Mouse (Mus musculus) intestine, embryonic 16.5 days (tissue): ENCODE measurements around the gene Oaz1. TPM values are rescaled to one million over a fixed set of nuclear protein-coding genes. Genes with fewer than 3 reads are reported as not detected.
A peak's percentile ranks its signal among the peaks of the same experiment; 100 is the strongest.

Source experiments
- ATAC-seq: fragments of 200-750 bp; cut with Nextera tagmentation; 2 replicates; pipeline ENCODE4 v1.8.0; 2017; ENCODE audit warnings: moderate TSS enrichment, moderate library complexity
- H3K27ac ChIP-seq: fragments of 300-500 bp; sonication (generic); 2 replicates; pipeline ENCODE4 v1.5.1; 2014; ENCODE audit warnings: mild to moderate bottlenecking, low read length
- H3K27me3 ChIP-seq: fragments of 300-500 bp; sonication (generic); replicated peaks from 2 replicates; pipeline ENCODE4 v1.6.1; 2014; ENCODE audit warnings: low read length, control low read depth, mixed read lengths; ENCODE audit not compliant: control insufficient read depth, insufficient read depth
- H3K36me3 ChIP-seq: fragments of 300-500 bp; sonication (generic); 2 replicates; pipeline ENCODE4 v1.6.1; 2014; ENCODE audit warnings: low read length, control low read depth; ENCODE audit not compliant: control insufficient read depth, insufficient read depth
- H3K4me1 ChIP-seq: fragments of 300-500 bp; sonication (generic); 2 replicates; pipeline ENCODE4 v1.6.1; 2014; ENCODE audit warnings: low read length, control low read depth, mixed read lengths; ENCODE audit not compliant: control insufficient read depth, insufficient read depth
- H3K4me2 ChIP-seq: fragments of 300-500 bp; sonication (generic); 2 replicates; pipeline ENCODE4 v1.6.1; 2014; ENCODE audit warnings: low read depth, low read length, control low read depth
- H3K4me3 ChIP-seq: fragments of 300-500 bp; sonication (generic); 2 replicates; pipeline ENCODE4 v1.5.1; 2014; ENCODE audit warnings: mild to moderate bottlenecking, low read length
- H3K9ac ChIP-seq: fragments of 300-500 bp; sonication (generic); 2 replicates; pipeline ENCODE4 v1.6.1; 2014; ENCODE audit warnings: low read depth, low read length
- H3K9me3 ChIP-seq: fragments of 300-500 bp; sonication (generic); 2 replicates; pipeline ENCODE4 v1.6.1; 2016; ENCODE audit warnings: low read length, control low read depth; ENCODE audit not compliant: control insufficient read depth
- WGBS: fragments of 180-500 bp; shearing (Covaris S2); extraction: QIAGEN DNeasy Blood & Tissue Kit; methylation state at CpG from one replicate; pipeline ENCODE4 v1.1.7; 2014; 5-methylcytosine and 5-hydroxymethylcytosine counted together
- microRNA counts: library from miRNA; unstranded; fragments of <30 nt; microRNA quantifications from one replicate; lab custom pipeline; 2016
- microRNA-seq: library from miRNA; unstranded; fragments of <30 nt; microRNA quantifications from one replicate; pipeline ENCODE4, GENCODE M21; 2016
- polyA plus RNA-seq: library from polyadenylated mRNA; unstranded; fragments of >200 nt; fragmentation: Nextera tagmentation; extraction: Ambion mirVana; gene quantifications from 2 replicates; pipeline ENCODE4 v1.2.1, GENCODE M21; 2015

Oaz1 gene
- polyA plus RNA-seq, 1 experiment from 2014 or later, result 1,714 TPM

DNA sequence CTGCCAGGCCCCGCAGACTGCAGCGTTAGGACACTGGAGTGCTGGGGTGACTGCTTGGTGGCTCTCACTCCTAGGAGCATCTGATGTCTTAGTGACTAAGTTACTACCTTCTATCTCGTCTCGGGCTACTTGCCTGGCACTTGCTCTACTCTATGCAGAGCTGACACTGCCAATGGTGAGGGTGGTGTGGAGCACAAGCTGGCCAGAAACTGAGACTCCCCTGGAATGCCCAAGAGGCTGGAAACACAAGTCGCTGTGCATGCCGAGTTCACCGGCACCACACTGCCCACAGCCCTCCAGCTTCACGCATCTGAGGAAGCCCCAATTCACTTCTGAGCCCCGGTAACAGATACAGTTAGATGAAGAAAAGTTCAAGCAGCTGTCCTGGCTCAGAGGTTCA, 47.6 kb downstream of the Oaz1 start:
- H3K36me3 ChIP-seq, result no peaks in the 10 kb centered on the region
- H3K4me3 ChIP-seq, result no peak overlapping the region
- WGBS, result 74% methylated on average over 9 of the region's 9 CpGs
- H3K4me1 ChIP-seq, result no peaks in the 10 kb centered on the region
- H3K9me3 ChIP-seq, result no peaks in the 10 kb centered on the region
- no peak overlapping the region for H3K9ac ChIP-seq
- no peak overlapping the region for H3K27ac ChIP-seq
- no peak for ATAC-seq
- no peaks in the 10 kb centered on the region for H3K27me3 ChIP-seq
- H3K4me2 ChIP-seq, result no peak overlapping the region

GRCm38 (mm10) chr10:80876028-80876427, 49.6 kb downstream of the Oaz1 start:
- Histone ChIP-seq H3K36me3 (no peaks in the 10 kb centered on the region), H3K9ac (no peak overlapping the region), H3K4me2 (no peak overlapping the region), H3K9me3 (no peaks in the 10 kb centered on the region), H3K27ac (no peak overlapping the region), H3K4me3 (no peak overlapping the region), H3K27me3 (no peaks in the 10 kb centered on the region), H3K4me1 (no peaks in the 10 kb centered on the region)
- WGBS, result 27% methylated on average over 5 of the region's 5 CpGs
- ATAC-seq, result peak; percentile 38; the same call in 1 of the 2 replicates

DNA sequence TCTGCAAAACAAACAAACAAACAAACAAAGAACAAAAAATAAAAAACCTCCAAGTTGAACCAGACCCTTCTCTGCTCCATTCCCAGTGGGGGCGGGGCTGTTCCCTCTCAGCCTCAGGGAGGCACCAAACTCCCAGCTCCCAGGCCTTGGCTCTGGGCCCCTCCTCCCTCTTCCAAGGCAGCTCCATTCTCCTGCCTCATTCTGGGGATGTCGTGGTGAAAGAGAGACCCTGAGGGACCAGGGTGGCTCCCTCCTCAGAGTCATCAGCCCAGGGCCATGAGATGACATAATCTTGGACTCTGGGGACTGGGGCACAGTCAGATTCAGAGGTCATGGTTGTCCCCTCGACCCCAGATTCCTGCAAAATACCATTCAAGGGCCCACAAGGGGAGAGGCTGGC, 50.1 kb downstream of the Oaz1 start:
- no peaks in the 10 kb centered on the region for H3K9me3 ChIP-seq
- 19% methylated on average over 3 of the region's 3 CpGs for WGBS
- no peak overlapping the region for H3K9ac ChIP-seq
- no peaks in the 10 kb centered on the region for H3K36me3 ChIP-seq
- no peak overlapping the region for H3K27ac ChIP-seq
- no peak overlapping the region for H3K4me2 ChIP-seq
- H3K27me3 ChIP-seq, result no peaks in the 10 kb centered on the region
- no peaks in the 10 kb centered on the region for H3K4me1 ChIP-seq
- ATAC-seq, result no peak
- H3K4me3 ChIP-seq, result no peak overlapping the region

MicroRNAs within 50 kb of the gene (microRNA counts, 519-probe panel; counts per million panel counts)
- 35.7 counts per million for microRNA mmu-miR-1982 (lab: Ali Mortazavi, UCI)

Small RNA genes within 50 kb of the gene (microRNA-seq; reads per million reads assigned to microRNA genes)
- gene Mir1982, result 3.0 reads per million, percentile 7 among the genes with 10 or more reads in this experiment

Other genes with a start within 250 kb of the Oaz1 start
- gene Klf16, start 249.3 kb upstream of the Oaz1 start, polyA plus RNA-seq, result 7.0 and 7.4 TPM in 2 replicates
- 63.1 and 79.7 TPM in 2 replicates for gene Abhd17a, start 236.3 kb upstream of the Oaz1 start, polyA plus RNA-seq
- gene Scamp4, start 223.8 kb upstream of the Oaz1 start, polyA plus RNA-seq, result 125 and 127 TPM in 2 replicates
- gene Adat3, start 223.8 kb upstream of the Oaz1 start, polyA plus RNA-seq, result 8.4 and 9.4 TPM in 2 replicates
- gene Gm49322, start 220.6 kb upstream of the Oaz1 start, polyA plus RNA-seq, result 3.3 and 4.0 TPM in 2 replicates
- 15.1 and 22.2 TPM in 2 replicates for gene Csnk1g2, start 203.8 kb upstream of the Oaz1 start, polyA plus RNA-seq
- 9.2 and 10.6 TPM in 2 replicates for gene Btbd2, start 169.6 kb upstream of the Oaz1 start, polyA plus RNA-seq
- 18.3 and 49.9 TPM in 2 replicates for gene Mknk2, start 148.5 kb upstream of the Oaz1 start, polyA plus RNA-seq
- gene Mob3a, start 124.7 kb upstream of the Oaz1 start, polyA plus RNA-seq, result 39.8 and 41.8 TPM in 2 replicates
- gene Izumo4, start 124.5 kb upstream of the Oaz1 start, polyA plus RNA-seq, result 18.5 and 25.0 TPM in 2 replicates
- gene Ap3d1, start 84.4 kb upstream of the Oaz1 start, polyA plus RNA-seq, result 57.9 and 58.4 TPM in 2 replicates
- 9.5 and 9.7 TPM in 2 replicates for gene Dot1l, start 71.5 kb upstream of the Oaz1 start, polyA plus RNA-seq
- gene Sf3a2, start 28.5 kb upstream of the Oaz1 start, polyA plus RNA-seq, result 62.3 and 63.0 TPM in 2 replicates
- gene Plekhj1, start 28.0 kb upstream of the Oaz1 start, polyA plus RNA-seq, result 120 and 135 TPM in 2 replicates
- gene Amh, start 21.4 kb upstream of the Oaz1 start, polyA plus RNA-seq, result 0.07 and 0.10 TPM in 2 replicates
- 0.70 and 0.82 TPM in 2 replicates for gene Jsrp1, start 13.2 kb upstream of the Oaz1 start, polyA plus RNA-seq
- gene Lingo3, start 17.4 kb downstream of the Oaz1 start, polyA plus RNA-seq, result 0.07 and 0.10 TPM in 2 replicates
- gene Lsm7, start 28.6 kb downstream of the Oaz1 start, polyA plus RNA-seq, result 198 and 240 TPM in 2 replicates
- 36.2 and 36.6 TPM in 2 replicates for gene Sppl2b, start 28.6 kb downstream of the Oaz1 start, polyA plus RNA-seq
- 0.06 TPM in 1 of 2 replicates, not detected in the other for gene Tmprss9, start 45.2 kb downstream of the Oaz1 start, polyA plus RNA-seq
- 390 and 410 TPM in 2 replicates for gene Timm13, start 74.3 kb downstream of the Oaz1 start, polyA plus RNA-seq
- gene Lmnb2, start 91.6 kb downstream of the Oaz1 start, polyA plus RNA-seq, result 38.6 and 41.0 TPM in 2 replicates
- gene Gadd45b, start 103.4 kb downstream of the Oaz1 start, polyA plus RNA-seq, result 26.5 and 29.1 TPM in 2 replicates
- gene Gng7, start 188.3 kb downstream of the Oaz1 start, polyA plus RNA-seq, result 3.6 and 4.0 TPM in 2 replicates
- gene Diras1, start 199.0 kb downstream of the Oaz1 start, polyA plus RNA-seq, result 0.61 and 0.92 TPM in 2 replicates
- 18.1 and 18.9 TPM in 2 replicates for gene Slc39a3, start 210.8 kb downstream of the Oaz1 start, polyA plus RNA-seq
- gene Sgta, start 233.5 kb downstream of the Oaz1 start, polyA plus RNA-seq, result 204 TPM in 2 replicates
- gene Thop1, start 243.4 kb downstream of the Oaz1 start, polyA plus RNA-seq, result 48.7 and 53.8 TPM in 2 replicates